Mouse (Mus musculus) embryonic fibroblast, embryonic 13.5 days (primary cell): ENCODE data around the gene Shld1.

Source experiments
- CTCF ChIP-seq: IDR thresholded peaks from 2 replicates; pipeline ENCODE4 v1.5.1; 2011; ENCODE audit warnings: mild to moderate bottlenecking, control low read depth, low read length, moderate library complexity, borderline replicate concordance; ENCODE audit not compliant: insufficient read depth
- POLR2A ChIP-seq: IDR thresholded peaks from 2 replicates; pipeline ENCODE4 v1.6.1; 2011; ENCODE audit warnings: low read depth, mild to moderate bottlenecking, control low read depth, low read length, moderate library complexity

DNA sequence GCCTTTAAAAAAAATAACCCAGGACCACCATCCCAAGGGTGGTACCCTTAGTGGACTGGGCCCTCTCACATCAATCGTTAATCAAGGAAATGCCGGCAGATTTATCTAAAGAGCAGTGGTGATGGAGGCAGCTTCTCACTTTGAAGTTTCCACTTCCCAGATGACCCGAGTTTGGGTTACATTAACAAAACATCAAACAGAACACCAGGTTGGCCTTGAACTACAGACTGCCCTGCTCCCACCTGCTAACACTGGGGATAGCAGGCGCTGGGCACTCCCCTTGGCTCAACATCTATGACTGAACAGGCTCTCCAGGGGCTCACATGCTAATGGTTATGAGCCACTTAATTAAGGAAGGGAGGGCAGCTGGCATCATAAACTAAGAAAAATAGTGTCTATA lies 10.6 kb upstream of the Shld1 start:
- TF ChIP-seq POLR2A (no peak), CTCF (no peak)
